Mouse (Mus musculus) left cerebral cortex, adult 11 months (tissue): ENCODE data around the gene Ripor2.
"Not testable (repeated sequence)": the region's sequence is repeated elsewhere in the genome, so short reads cannot be mapped to it uniquely, and the experiment has no call there.

Experiments
- DNase-seq: peaks from one replicate; pipeline ENCODE4 v3.0.0; 2022; ENCODE audit warnings: low spot score

The Ripor2 gene

DNA sequence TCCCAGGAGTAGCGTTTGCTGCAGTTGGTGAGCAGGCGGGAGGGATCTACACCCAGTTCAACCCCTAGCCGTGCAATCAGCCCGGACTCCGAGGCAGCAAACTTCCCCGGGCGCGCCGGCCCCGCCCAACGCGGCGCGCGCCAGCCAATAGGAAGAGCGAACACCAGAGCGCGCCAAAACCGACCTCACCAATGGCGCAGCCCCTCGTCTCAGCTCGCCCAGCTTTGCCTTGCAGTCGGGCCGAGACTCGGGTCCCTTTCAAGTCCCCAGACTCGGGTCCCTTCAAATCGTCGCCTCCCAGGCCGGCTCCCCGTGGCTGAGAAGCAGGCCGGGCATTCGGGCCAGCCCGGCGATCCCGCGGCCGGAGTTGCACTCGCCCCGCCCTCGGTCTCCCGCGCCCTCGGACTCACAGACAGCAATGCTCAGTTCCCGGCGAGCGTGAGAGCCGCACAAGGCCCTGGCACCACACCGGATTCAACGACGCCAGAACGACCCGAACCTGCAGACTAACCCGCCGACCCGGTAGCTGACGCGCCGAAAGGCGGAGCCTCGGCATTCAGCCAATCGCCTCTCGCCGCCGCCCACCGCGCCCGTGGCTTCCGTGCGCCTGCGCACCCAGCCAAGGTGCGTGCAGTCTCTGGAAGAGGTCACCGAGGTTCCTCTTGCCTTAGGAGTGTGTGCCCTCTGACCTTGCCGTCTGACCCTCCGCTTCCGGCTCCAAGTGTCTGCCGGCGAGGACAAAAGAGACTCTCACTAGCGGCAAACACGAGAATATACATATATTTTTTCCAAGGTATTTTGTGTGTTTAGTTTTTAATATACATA, 179.6 kb downstream of the Ripor2 start, which contains the start of gene Gmnn:
Gene Gmnn (minus strand): TSS at position 521 of the 825 bp plus-strand sequence.
- peak; percentile 73 for DNase-seq

DNA sequence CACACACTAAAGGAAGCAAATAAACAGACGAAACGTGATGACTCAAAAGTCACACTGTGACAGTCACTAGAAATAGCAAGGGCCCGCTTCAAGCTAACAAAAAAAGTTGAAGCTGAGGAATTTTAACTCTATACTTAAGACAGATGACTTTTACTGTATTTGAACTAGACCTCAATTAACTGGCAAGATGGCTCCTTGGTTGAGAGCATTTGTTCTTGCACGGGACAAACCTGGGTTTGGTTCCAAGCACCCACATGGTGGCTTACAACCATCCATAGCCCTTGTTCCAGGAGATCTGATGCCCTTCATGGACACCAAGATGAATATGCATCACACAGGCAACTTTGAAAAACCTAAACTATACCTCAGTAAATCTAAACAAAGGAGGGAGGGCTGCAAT, 180.3 kb downstream of the Ripor2 start:
- no peak for DNase-seq

DNA sequence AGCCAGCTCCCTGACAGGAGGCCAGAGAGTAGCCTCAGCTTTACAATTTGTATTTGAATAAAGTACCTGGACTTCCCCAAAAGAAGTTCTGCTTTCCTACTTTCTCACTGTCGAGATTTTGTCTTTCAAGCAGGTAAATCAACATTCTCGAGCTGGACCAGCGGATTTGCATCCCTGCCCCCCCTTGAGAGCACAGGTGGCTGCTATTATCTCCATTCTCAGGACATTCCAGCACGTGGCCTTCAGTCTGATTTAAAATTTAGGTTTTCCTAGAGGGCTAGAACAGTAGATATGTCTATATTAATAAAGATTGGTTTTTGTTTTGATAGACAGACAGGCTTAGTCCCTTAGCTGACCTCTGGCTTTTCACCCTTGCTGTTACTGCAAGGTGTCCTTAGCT, 185.8 kb downstream of the Ripor2 start:
- DNase-seq: not testable (repeated sequence)

DNA sequence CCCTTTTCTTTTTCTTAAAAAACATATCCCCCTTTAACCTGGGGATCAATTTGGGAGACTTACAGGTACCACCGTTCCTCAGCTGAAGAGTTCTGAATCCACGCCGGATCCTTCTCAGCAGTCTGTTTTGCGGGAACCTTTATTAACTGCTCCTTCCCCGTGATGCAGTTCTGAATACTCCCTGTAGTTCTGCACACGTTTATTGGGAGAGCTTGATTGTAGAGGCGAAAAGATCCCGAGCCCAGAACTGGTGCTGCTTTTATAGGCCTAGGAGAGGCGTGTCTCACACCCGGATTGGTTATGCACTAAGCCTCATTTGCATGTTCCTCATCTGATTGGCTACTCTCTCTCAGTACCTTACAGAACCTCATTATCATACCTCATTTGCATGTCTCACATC, 189.5 kb downstream of the Ripor2 start:
- not testable (repeated sequence) for DNase-seq

DNA sequence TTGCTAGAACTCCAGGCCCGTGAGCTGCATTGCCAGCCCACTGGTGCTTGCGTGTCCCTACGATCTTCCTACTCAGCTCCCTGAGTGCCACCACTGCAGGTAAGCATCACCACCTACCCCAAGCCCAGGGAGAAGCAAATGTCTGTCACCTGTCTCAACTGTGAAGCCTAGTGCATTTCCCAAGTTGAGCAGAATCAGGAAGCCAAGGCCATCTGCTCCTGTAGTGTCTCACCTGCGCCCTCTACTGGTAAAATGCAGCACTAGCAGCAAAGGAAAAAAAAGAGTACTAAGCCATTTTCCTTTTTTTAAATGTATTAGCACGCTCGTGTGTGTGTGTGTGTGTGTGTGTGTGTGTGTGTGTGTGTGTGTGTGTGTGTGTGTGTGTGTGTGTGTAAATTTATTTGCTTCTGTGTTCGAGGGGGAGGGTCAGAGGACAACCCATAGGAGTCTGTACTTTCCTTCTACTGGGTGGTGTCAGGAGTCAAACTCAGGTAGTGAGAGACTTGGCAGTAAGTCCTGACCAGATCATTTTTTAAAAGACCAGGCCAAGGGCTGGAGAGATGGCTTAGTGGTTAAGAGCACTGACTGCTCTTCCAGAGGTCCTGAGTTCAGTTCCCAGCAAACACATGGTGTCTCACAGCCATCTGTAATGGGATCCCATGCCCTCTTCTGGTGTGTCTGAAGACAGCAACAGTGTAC, 194.3 kb downstream of the Ripor2 start:
- DNase-seq: peak; percentile 46

DNA sequence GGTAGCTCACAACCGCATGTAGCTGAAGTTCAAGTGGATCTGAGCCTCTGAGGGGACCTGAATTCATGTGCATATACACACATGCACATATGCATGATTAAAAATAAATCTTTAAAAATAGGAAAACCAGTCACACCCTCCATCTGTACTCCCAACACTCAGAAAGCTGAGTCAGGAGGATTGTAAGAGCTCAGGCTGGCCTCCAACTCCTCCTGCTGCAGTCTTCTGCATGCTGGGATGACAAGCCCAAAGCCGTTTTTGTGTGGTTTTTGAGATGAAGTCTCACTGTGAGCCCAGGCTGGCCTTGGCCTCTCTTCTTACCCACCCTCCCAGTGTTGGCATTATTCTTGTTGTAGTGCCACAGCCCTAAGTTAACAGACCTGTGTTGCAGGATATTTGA, 196.0 kb downstream of the Ripor2 start:
- DNase-seq: no peak

DNA sequence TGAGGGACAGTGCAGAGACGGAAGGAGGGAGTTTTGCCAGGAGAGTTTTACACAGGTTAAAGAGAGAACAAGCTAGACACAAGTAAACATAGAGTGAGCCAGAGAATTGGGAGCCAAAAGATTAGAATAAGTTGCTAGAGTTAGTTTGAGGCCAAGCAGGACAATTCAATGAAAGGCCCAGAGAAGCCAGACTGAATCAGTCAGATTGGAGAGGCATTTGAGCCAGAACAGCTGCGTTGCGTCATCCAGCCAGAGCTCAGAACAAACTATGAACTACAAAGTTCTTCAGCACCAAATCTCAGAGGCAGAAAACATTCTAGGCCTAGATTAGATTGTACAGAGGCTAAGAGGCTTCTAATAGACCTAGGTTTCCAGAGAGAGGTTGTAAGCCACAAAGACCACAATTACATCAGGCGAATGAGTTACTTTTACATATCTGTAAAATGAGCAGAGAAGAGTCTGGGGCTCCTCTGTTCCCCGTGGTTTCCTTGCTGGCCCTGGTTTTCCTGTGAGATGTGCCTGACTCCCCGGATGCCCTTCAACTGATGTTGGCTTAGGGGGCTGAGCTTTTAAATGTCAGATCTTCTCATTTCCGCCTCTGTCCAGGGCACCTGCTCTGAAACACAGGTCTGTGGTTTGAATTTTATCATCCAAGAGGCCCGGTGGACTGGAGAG, 196.9 kb downstream of the Ripor2 start:
- DNase-seq: no peak

DNA sequence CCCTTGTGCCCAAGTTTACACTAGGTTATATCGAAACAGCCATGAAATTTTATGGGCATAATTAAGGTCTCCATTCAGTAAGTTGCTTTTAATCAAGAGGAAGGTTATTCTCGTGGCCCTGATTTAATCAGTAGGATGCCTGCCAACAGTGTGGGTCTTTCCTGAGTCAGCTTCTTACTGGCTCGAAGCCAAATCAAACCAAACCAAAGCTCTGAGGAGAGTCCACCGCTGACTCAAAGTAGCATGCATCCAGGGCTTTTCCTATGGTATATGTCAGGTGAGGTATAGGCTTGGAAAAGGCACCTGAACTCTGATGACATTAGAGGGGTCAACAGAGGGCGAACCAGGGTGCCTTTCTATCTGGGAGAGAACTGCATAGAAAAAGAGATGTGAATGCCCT, 199.9 kb downstream of the Ripor2 start:
- no peak for DNase-seq
